Mouse (Mus musculus) megakaryocyte-erythroid progenitor cell, adult 5-6 weeks (primary cell): Measurements from ENCODE around the gene Galk1. TPM values are rescaled to one million over a fixed set of nuclear protein-coding genes. Genes with fewer than 3 reads are reported as not detected.

Experiments
- ATAC-seq: replicated peaks from 2 replicates; pipeline ENCODE4 v1.8.0; 2016; ENCODE audit warnings: mild to moderate bottlenecking, inconsistent platforms; ENCODE audit not compliant: severe bottlenecking, poor library complexity, low FRiP score, low TSS enrichment
- total RNA-seq, 2 experiments: library from RNA; stranded (forward) in 1 of 2; stranded (reverse) in 1 of 2; fragments of 200-1000, 215-1000 nt in 1 of 2; fragments of >200 nt in 1 of 2; fragmentation: Nextera tagmentation in 1 of 2; gene quantifications; 2 replicates each; pipeline ENCODE4 v1.2.3; 2014 to 2017

The Galk1 gene
- total RNA-seq, 2 experiments from 2014 or later, result 29.7 to 31.7 TPM

DNA sequence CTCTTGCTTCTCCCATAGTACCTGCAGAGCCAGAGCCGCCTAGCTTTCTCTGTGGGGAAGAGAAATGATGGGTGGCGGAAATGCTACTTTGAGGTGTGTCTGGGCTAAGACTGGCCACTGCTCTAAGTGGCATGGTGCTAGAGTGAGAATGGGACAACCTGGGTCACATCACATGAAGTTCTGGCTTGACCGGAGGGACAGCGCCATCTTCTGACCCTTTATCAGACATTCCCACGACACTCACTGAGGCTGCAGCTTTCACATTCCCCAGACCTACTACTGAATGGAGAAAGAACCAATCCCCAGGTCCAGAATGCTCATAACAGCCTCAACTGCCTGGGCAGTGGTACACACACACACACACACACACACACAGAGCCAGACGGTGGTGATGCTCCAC, 5.6 kb upstream of the Galk1 start:
- peak; percentile 43 for ATAC-seq

GRCm38 (mm10) chr11:116014821-116015220, 2.3 kb upstream of the Galk1 start:
- peak; percentile 49 for ATAC-seq

- ATAC-seq, result no peak
Observed at GRCm38 (mm10) chr11:116011529-116012261, 824 bp downstream of the Galk1 start.

GRCm38 (mm10) chr11:116010948-116011347, 1.6 kb downstream of the Galk1 start:
- ATAC-seq, result no peak

DNA sequence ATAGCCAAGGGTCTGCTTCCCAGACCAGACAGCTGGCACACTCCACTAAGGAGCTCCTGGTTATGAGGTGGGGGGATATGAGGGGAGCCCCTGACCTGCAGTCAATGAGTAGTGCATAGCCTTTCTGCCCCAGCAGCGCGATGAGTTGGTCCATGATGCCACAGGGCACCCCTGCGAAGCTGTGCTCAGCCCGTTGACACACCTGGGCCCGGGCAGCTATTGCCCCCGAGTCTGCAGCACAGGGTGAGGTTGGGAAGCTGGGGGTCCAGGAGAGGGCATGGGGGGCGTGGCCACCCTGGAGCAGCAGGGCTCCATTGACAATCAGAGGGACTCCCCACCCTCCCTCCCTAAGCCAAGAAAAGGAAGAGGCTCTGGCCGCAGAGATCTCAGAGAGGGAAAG, 2.4 kb downstream of the Galk1 start:
- ATAC-seq, result no peak

GRCm38 (mm10) chr11:116009661-116010060, 2.9 kb downstream of the Galk1 start:
- ATAC-seq, result no peak

DNA sequence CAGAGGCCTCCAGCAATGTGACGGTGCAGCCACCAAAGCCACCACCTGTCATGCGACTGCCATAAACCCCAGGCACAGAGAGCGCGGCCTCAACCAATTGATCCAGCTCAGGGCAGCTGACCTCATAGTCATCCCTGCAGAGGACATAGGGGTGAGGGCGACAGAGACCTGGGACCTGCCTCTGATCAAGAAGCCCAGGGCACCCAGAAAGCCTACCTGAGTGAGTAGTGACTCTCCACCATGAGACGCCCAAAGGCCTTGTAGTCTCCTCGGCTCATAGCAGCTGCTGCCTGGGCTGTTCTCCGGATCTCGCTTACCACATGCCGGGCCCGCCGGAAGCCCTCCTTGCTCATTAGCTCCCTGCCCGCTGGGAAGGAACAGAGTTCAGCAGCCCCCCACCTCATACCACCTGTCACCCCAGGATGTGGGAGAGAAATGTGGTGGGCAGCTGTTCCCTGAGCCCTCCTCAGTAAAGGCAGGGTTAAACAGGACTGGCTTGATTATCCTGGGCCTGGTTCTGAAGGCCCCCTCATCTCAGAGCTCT, 3.6 kb downstream of the Galk1 start:
- no peak for ATAC-seq

GRCm38 (mm10) chr11:116008411-116008810, 4.1 kb downstream of the Galk1 start:
- ATAC-seq, result no peak

GRCm38 (mm10) chr11:116007095-116007850, 5.2 kb downstream of the Galk1 start:
- ATAC-seq, result no peak

DNA sequence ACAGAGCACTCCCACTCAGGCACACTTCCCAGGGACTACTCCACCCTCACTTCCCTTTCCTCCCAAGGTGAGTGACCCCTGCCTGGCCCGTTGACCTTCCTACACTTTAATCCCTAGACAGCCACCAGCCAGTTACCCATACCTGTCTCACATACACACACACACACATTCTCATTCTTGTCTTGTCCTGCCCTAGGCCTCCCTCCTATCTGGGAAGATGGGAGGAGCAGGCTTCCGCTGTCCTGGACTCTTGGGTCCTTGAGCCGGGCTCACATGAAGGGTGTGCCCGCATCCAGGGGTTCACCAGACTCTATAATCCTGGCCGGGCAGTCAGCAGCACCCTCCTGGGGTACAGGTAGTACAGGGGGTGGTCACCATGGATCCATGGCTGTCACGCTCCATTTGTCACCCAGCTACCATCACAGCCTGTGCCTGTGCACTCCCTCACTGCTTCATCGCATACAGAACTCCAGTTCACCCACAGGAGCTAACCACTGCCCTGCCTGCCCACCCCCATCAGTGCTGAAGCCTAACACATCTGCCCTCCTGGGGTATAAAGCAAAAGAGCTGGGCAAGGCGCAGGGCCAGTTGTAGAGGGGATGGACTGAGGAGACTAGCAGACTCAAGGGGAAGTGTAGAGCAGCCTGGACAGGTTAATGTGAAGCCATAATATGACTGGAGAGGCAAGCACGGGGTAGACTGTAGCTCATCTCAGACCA, 6.7 kb downstream of the Galk1 start:
- no peak for ATAC-seq

DNA sequence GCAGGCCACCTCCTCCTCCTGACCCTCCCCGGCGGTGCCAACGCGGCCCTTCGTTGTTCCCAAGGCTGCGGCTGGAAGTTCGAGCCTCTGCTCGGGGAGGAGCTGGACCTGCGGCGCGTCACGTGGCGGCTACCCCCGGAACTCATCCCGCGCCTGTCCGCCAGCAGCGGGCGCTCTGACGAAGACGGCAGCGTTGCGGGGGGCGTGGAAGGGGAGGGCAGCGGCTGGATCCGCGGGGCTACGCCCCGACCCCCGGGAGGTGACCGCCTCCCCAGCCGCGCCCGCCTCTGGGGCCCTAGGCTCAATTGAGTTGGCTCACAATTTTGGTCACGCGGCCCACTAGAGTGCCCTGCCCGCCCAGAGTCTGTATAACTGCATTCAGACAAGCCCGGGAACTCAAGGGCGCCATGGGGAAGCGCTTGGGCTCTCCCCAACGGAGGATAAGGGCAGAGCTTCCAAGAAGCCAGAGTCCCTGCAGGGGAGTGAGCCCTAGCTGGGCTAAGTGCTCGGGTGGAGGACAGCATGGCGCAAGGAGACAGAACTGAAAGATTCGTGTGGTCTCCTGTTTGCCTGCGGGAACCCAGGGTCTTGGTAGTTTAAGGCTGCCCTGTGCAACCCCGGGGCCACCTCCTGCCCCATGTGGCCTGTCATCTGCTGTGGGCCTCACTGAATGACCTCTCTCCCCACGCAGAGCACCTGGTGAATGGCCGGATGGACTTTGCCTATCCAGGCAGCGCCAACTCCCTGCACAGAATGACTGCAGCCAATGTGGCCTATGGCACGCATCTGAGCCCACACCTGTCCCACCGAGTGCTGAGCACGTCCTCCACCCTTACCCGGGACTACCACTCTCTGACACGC, 7.4 kb downstream of the Galk1 start:
- peak; percentile 58 for ATAC-seq

- ATAC-seq, result no peak
Observed at GRCm38 (mm10) chr11:116004186-116004823, 8.2 kb downstream of the Galk1 start.

DNA sequence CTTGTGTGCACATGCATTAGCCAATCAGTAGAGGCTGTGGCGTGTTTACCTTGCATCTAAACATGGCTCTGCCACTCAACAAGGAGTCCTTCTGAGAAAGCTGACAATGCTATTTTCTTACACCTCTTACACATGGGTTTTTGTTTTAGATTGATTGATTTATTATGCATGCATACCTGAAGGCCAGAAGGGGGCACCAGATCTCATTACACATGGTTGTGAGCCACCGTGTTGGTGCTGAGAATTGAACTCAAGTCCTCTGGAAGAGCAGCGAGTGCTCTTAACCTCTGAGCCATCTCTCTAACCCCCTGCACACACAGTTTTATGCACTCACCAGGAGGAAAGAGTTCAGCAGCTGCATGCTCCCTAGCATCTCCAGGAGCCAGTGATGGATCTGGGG, 9.6 kb downstream of the Galk1 start:
- no peak for ATAC-seq

DNA sequence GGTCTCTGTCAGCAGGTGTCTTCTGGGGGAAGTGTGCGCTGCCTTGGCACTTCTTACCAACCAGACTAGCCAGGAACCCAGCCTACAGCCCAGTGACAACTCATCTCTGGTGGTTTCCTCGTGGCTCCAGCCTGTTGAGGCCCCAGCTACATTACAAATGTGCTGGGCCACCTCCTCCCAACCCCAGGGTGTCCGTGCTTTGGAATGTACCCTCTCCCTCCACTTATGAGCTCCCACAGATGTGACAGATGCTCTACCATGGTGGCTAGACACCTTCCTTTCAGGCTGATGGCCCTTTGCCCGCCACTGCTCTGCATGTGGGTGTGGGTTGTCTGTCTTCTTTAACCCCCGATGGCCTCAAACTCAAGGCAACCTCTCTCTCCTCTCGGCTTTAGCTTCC, 10.8 kb downstream of the Galk1 start:
- ATAC-seq, result no peak

- no peak for ATAC-seq
Observed at GRCm38 (mm10) chr11:116000607-116001006, 11.9 kb downstream of the Galk1 start.

- ATAC-seq, result peak; percentile 62
Observed at GRCm38 (mm10) chr11:115999538-116000143, 12.9 kb downstream of the Galk1 start.

- no peak for ATAC-seq
Observed at GRCm38 (mm10) chr11:115999027-115999426, 13.5 kb downstream of the Galk1 start.

- ATAC-seq, result no peak
Observed at GRCm38 (mm10) chr11:115997662-115998061, 14.9 kb downstream of the Galk1 start.
